Mouse (Mus musculus) layer of hippocampus, adult 9-11 months (tissue): Measurements from ENCODE around the gene AU018091.
"Not testable (repeated sequence)": the region's sequence is repeated elsewhere in the genome, so short reads cannot be mapped to it uniquely, and the experiment has no call there.

Source experiments
- DNase-seq: peaks from one replicate; pipeline ENCODE4 v3.0.0; 2022

The AU018091 gene

DNA sequence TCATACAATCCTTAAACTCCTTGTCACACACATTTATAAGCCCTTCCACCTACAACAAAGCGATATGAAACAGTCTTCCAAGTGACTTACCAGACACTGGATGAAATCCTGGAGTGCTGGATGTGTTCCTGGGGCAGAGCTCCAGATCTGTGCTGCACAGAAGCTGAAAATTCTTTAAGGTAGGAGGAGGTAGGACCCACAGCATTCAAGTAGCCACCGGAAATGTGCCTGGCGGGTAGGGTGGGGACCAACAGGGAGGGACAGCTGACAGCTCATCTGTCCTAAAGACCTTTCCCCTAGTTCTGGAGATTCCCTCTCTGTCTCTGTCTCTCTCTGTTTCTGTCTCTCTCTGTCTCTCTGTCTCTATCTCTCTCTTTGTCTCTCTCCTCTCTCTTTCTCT lies at the start of gene AU018091:
AU018091 (minus strand) TSS at position 279 of the 400 bp plus-strand sequence.
- DNase-seq = no peak

DNA sequence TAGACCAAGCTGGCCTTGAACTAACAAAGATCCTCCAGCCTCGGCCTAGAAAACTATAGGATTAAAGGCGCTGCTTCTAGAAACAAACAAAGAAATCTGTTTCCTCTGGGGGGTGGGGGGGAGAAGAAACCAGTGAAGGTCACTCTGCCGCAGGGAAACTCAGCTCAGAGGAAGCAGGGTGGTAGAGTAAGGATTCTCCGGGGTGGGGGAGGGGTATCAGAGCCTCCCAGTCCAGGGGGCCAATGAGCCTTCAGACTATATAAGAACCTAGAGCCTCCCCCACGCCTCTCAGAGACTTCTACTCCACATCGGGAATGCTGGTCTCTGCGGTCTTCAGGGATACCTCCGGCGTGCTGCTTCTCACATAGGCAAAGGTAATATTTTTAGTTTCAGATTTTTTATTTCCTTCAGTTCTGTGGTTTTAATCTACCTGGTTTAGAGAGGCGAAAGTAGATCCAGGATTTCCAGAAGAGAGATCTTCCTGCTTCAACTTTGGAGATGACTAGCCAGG lies 48.6 kb upstream of the AU018091 start:
- DNase-seq = no peak

DNA sequence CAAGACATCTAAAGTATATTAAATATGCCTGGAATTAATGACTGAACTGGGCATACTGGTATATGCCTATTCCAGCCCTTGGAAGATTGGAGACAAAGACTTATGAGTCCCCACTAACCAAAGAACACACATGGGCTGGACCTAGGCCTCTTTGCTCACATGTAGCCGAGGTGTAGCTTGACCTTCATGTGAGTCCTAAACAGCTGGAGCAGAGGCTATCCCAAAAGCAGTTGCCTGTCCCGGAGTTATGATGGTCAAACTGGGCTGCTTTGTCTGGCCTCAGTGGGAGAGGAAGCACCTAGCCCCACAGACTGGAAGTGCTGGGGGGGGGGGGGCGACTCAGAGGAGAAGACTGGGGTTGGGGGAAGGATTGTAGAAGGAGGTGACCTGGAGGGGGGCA lies 47.3 kb upstream of the AU018091 start:
- DNase-seq = no peak

- DNase-seq = no peak
These were observed 44.6 kb upstream of the AU018091 start for GRCm38 (mm10) chr7:3213557-3213956.

- DNase-seq = no peak
These were observed 44.2 kb upstream of the AU018091 start for GRCm38 (mm10) chr7:3213156-3213555.

GRCm38 (mm10) chr7:3212002-3212790 lies 43.2 kb upstream of the AU018091 start:
- no peak for DNase-seq

DNA sequence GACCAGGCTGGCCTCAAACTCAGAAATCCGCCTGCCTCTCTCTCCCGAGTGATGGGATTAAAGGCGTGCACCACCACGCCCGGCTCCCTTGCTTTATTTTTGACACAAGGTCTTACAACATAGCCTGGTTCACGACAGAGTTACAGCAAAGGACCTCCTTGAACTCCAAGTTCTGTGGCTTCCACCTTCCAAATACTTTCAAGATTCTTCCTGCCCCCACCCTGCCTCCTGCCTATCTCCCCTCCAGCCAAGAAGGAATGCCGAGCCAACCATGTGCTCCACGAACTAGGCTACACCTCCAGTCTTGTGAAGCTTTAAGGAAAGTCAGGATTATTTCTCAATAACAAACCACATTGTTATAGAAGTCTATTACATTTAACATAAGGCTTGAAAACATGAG lies 42.5 kb upstream of the AU018091 start:
- DNase-seq = no peak

- DNase-seq = no peak
These were observed 41.6 kb upstream of the AU018091 start for GRCm38 (mm10) chr7:3210605-3211004.

DNA sequence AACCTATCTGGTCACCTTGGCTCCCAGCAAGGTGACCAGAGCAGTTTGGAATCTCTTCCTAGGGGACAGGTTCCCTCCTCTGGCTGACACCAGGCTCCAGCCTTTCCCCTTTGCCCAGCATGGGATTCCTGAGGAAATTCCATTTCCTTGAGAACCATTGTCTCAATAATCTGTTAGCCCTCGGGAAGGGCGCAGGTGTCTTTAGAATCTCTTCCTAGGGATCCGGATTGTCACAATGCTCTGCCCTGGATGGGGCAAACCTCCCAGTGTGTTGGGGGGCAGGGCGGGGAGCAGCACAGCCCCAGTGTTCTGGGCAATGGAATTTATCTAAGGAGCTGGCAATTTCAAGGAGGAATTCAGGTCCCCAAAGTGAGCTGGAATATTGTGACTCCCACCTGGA lies 37.5 kb upstream of the AU018091 start:
- DNase-seq = no peak

GRCm38 (mm10) chr7:3204628-3205027 lies 35.6 kb upstream of the AU018091 start:
- no peak for DNase-seq

DNA sequence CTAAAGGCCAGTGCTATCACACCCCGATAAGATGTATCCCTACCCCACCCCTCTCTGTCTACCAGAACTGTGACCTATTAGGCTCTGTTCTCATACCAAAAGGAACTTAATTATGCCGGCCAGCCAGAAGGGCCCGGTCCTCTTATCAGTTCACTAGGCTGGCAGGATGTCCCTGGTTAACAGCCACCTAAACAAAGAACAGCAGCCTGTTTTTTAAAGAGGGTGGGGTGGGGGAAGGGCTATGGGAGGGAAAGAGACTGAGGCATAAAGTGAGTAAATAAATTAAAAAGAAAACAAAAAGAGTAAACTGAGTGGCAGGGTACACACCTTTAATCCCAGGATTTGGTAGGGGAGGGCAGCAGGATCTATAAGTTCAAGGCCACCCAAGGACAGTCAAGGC lies 34.9 kb upstream of the AU018091 start:
- DNase-seq = no peak

DNA sequence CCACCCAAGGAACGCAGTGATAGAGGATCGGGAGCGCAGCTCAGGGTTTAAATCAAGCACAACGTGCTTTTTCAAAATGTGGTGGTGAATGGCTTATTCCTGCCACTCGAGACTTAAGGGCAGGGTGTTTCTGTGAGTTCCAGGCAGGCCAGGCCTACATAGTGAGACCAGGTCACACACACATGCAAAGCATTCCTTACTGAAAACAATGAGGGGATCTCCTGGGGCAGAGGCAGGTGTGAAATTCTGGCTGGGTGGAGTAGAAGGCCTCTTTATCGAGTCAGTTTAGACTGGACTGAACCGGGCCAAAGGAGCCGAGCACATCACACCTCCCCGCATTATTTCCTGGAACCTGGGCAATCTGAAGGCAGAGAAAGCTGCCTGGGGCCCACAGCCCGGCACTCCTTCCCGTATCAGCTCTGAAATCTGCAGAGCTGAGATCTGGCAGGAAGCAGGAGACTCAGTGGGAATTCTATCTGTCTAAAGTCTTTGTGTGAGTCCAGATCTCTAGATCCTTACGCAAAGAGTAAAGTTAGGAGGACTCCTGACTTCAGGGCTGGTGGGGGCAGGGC lies 32.2 kb upstream of the AU018091 start:
- no peak for DNase-seq

DNA sequence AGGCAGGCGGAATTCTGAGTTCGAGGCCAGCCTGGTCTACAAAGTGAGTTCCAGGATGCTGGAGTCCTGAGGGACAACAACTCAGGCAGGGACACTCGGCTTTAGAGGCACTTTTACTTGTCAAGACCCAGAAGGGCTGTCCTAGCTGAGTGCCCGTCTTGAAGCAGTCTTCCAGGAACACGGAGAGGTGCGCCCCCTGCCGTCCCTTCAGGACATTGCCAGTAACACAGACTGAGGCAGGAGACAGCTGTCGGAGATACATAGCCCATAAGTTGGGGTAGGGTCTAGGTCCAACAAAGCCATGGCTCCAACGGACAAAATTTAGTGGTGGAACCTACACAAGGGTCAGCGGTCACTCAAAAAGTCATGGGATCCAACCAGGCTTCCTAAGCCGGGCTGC lies 29.9 kb upstream of the AU018091 start:
- no peak for DNase-seq

- no peak for DNase-seq
These were observed 26.8 kb upstream of the AU018091 start for GRCm38 (mm10) chr7:3195850-3196249.

DNA sequence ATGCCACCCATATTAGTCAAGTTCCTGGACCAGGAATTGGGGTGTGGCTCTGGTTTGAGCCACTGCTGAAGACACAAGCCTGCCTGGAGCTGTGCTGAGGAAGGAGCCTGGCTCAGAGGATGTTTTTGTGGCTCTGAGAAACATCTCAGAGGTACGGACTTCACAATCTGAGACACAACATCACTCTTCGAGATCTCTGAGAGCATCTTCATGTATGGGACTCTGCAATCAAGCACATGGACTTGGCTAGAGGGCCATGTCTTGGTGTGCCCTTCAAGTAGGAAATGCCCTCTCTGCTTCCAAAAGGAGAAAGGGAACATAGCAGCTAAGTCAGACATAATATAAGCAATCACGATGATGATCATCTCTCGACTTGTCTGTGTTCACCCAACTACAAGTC lies 25.5 kb upstream of the AU018091 start:
- DNase-seq = no peak

- DNase-seq = no peak
These were observed 24.9 kb upstream of the AU018091 start for GRCm38 (mm10) chr7:3193905-3194304.

- no peak for DNase-seq
These were observed 24.1 kb upstream of the AU018091 start for GRCm38 (mm10) chr7:3193049-3193632.

- DNase-seq = no peak
These were observed 23.0 kb upstream of the AU018091 start for GRCm38 (mm10) chr7:3191971-3192498.

DNA sequence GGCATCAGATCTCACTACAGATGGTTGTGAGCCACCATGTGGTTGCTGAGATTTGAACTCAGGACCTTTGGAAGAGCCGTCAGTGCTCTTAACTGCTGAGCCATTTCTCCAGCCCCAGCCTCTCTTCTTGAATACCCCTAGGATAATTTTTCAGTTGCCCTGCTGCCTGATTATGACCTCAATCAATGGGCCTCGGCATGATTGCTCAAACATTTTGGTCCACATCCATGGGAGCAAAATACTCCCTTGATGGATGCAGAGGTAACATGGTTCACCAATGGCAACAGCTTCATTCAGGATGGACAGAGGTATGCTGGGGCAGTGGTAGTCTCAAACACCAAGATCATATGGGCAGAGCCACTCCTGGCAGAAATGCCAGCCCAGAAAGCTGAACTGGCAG lies 17.7 kb upstream of the AU018091 start:
- DNase-seq = not testable (repeated sequence)

- no peak for DNase-seq
These were observed 17.1 kb upstream of the AU018091 start for GRCm38 (mm10) chr7:3186136-3186535.

- no peak for DNase-seq
These were observed 15.4 kb upstream of the AU018091 start for GRCm38 (mm10) chr7:3184394-3184793.

GRCm38 (mm10) chr7:3180958-3181357 lies 12.0 kb upstream of the AU018091 start:
- not testable (repeated sequence) for DNase-seq

- no peak for DNase-seq
These were observed 707 bp downstream of the AU018091 start for GRCm38 (mm10) chr7:3168296-3168695.

- DNase-seq = no peak
These were observed 2.7 kb downstream of the AU018091 start for GRCm38 (mm10) chr7:3166270-3166669.
